In the genomic region with DNA sequence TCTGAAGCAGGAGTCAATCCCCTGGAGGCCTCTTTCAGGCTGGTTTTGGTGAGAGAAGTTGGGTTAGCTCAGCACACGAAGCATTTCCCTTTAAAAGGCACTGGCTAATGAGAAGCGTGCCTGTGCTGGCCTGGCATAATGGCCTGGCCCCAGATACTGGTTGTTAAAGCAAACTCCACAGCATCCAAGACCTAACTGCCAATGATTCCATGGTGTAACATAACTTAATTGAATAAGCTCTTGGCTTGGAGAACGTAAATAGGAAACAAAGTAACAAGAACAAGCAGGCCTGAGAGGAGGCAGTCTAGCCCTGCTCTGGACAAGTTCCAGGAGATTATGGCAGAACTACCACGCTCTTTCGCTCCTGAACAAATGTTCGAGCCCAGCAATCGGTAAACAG, we compare ENCODE assay signal across 16 mouse cellular contexts.
"Had no signal": no experiment of that assay in that cellular context is flagged by ENCODE, and none has a peak within 500 bp of the region (broad histone marks: within the 10 kb centered on the region; RNA-seq: fewer than 3 reads in every experiment).

No protein-coding gene starts in this region.

- H3K27ac ChIP-seq: kidney, embryonic 15.5 days; left cerebral cortex, adult 2 months; liver, embryonic 13.5 days; lung, embryonic 15.5 days; macrophage; stomach, embryonic 15.5 days had no signal

- H3K4me3 ChIP-seq: kidney, embryonic 15.5 days; left cerebral cortex, adult 2 months; liver, embryonic 13.5 days; lung, embryonic 15.5 days; megakaryocyte, embryonic 14.5 days; stomach, embryonic 15.5 days had no signal

- H3K36me3 ChIP-seq: kidney, embryonic 15.5 days; liver, embryonic 13.5 days; lung, embryonic 15.5 days; stomach, embryonic 15.5 days had no signal

- ATAC-seq: liver, postnatal 0 days; midbrain, embryonic 16.5 days had no signal

- H3K4me2 ChIP-seq: kidney, embryonic 15.5 days; liver, embryonic 13.5 days; lung, embryonic 15.5 days; midbrain, embryonic 11.5 days; stomach, embryonic 15.5 days had no signal

- H3K9me3 ChIP-seq: kidney, embryonic 15.5 days; liver, embryonic 13.5 days; lung, embryonic 15.5 days; stomach, embryonic 15.5 days had no signal

- H3K4me1 ChIP-seq: kidney, embryonic 15.5 days; liver, embryonic 13.5 days; lung, embryonic 15.5 days; megakaryocyte, embryonic 14.5 days; stomach, embryonic 15.5 days had no signal

- H3K9ac ChIP-seq: kidney, embryonic 15.5 days; liver, embryonic 13.5 days; liver, postnatal 0 days; lung, embryonic 15.5 days; stomach, embryonic 15.5 days had no signal

- H3K27me3 ChIP-seq: kidney, embryonic 15.5 days; liver, embryonic 13.5 days; lung, embryonic 15.5 days; megakaryocyte, embryonic 14.5 days; stomach, embryonic 15.5 days had no signal

- DNase-seq: kidney, postnatal 14 days; liver; liver, embryonic 13.5 days; liver, postnatal 0 days; lung, postnatal 14 days; right cerebral cortex, postnatal 14 days; thymus, adult 2 months; thymus, postnatal 25 days had no signal
